Mouse (Mus musculus) heart, adult 2 months (tissue): ENCODE measurements around the gene Aldh1l2. TPM values are rescaled to one million over a fixed set of nuclear protein-coding genes. Genes with fewer than 3 reads are reported as not detected.

ENCODE experiments used
- DNase-seq, 2 experiments: peaks; one replicate each; pipeline ENCODE4 v3.0.0; 2021
- H3K27ac ChIP-seq: fragments of 200-600 bp; 2 replicates; pipeline ENCODE4 v1.8.1; 2022
- H3K27me3 ChIP-seq: fragments of 200-500 bp; 2 replicates; pipeline ENCODE4 v1.6.1; 2012; ENCODE audit warnings: mild to moderate bottlenecking, low read length, inconsistent platforms, mixed read lengths; ENCODE audit not compliant: control insufficient read depth, insufficient read depth
- H3K36me3 ChIP-seq: fragments of 200-500 bp; 2 replicates; pipeline ENCODE4 v1.6.1; 2012; ENCODE audit warnings: low read length, inconsistent platforms; ENCODE audit not compliant: control insufficient read depth, insufficient read depth
- H3K4me1 ChIP-seq: fragments of 200-500 bp; 2 replicates; pipeline ENCODE4 v1.6.1; 2011; ENCODE audit warnings: low read length; ENCODE audit not compliant: control insufficient read depth, insufficient read depth
- H3K4me3 ChIP-seq: fragments of 200-600 bp; 2 replicates; pipeline ENCODE4 v1.8.1; 2022
- H3K79me2 ChIP-seq: fragments of 200-500 bp; replicated peaks from 2 replicates; pipeline ENCODE4 v1.6.1; 2012; ENCODE audit warnings: mild to moderate bottlenecking, inconsistent platforms, low read length, moderate library complexity, mixed read lengths; ENCODE audit not compliant: control insufficient read depth, insufficient read depth
- H3K9ac ChIP-seq: fragments of 200-500 bp; 2 replicates; pipeline ENCODE4 v1.6.1; 2012; ENCODE audit warnings: low read depth, mild to moderate bottlenecking, control low read depth, inconsistent platforms, low read length, mixed read lengths
- CTCF ChIP-seq: fragments of 200-600 bp; IDR thresholded peaks from 2 replicates; pipeline ENCODE4 v1.8.1; 2022; ENCODE audit warnings: antibody characterized with exemption, mild to moderate bottlenecking, moderate library complexity
- EP300 ChIP-seq: fragments of 200-500 bp; IDR thresholded peaks from 2 replicates; pipeline ENCODE4 v1.6.1; 2011; ENCODE audit warnings: low read depth, low read length, control low read depth; ENCODE audit not compliant: insufficient read depth
- POLR2A ChIP-seq: fragments of 200-500 bp; IDR thresholded peaks from 2 replicates; pipeline ENCODE4 v1.6.1; 2011; ENCODE audit warnings: mild to moderate bottlenecking, low read depth, low read length, control low read depth; ENCODE audit not compliant: insufficient read depth
- WGBS: fragments of 180-500 bp; shearing (Covaris S2); methylation state at CpG from one replicate; pipeline ENCODE4 v1.1.7; 2018; 5-methylcytosine and 5-hydroxymethylcytosine counted together
- intact Hi-C: fragments of 180-260 bp; cut with DNase I; formaldehyde crosslinking; loops from one replicate; pipeline ENCODE4 v1.15.1; 2025
- long read RNA-seq: library from polyadenylated mRNA; stranded (forward); transcript quantifications from one replicate; pipeline ENCODE4 v2.0.0, GENCODE M21; 2021
- polyA plus RNA-seq: library from polyadenylated mRNA; depleted of rRNA; stranded (reverse); fragments of >200 nt; gene quantifications from 2 replicates; pipeline ENCODE4 v1.2.3, GENCODE M21; 2012; rRNA removed
- total RNA-seq, 2 experiments: library from RNA; stranded (reverse); gene quantifications; 2 replicates each; pipeline ENCODE4 v1.2.3; 2021

Aldh1l2 gene
- 10 to 100 TPM in 1 of 2 experiments, 1 to 10 TPM in 1; 9.9 to 12.3 TPM for total RNA-seq
- 4.2 and 11.9 TPM in 2 replicates for polyA plus RNA-seq
- long read RNA-seq, full-length matches to known transcripts = 3 of 6 reads
- long read RNA-seq, partial matches to known transcripts = 3 of 6 reads
- long read RNA-seq, other reads (novel, unspliced or antisense) = 0 of 6 reads

- WGBS = 1% methylated on average over 21 of the region's 21 CpGs
- no peaks in the 10 kb centered on the region for H3K79me2 ChIP-seq
- intact Hi-C loops = no loop called here
- TF ChIP-seq EP300 = no peak
- TF ChIP-seq POLR2A = no peak
- TF ChIP-seq CTCF = no peak
- H3K27me3 ChIP-seq = no peaks in the 10 kb centered on the region
- no peaks in the 10 kb centered on the region; the same call in none of the 2 replicates for H3K4me1 ChIP-seq
- peak within 1 kb of the TSS; percentile 38 for H3K4me3 ChIP-seq
- peak within 1 kb of the TSS; percentile 9; the same call in 1 of the 2 replicates for H3K27ac ChIP-seq
- peak; percentile 80 to 81 for DNase-seq
- H3K36me3 ChIP-seq = no peaks in the 10 kb centered on the region
- peak within 1 kb of the TSS; percentile 50 for H3K9ac ChIP-seq
These were observed at the start of gene Aldh1l2 for GRCm38 (mm10) chr10:83533910-83534283. TSS of gene Aldh1l2 (minus strand) at chr10:83534140.

GRCm38 (mm10) chr10:83565449-83566441 is 31.8 kb upstream of the Aldh1l2 start:
- Histone ChIP-seq H3K9ac (no peak overlapping the region), H3K4me3 (no peak overlapping the region), H3K79me2 (no peaks in the 10 kb centered on the region), H3K27me3 (no peaks in the 10 kb centered on the region), H3K27ac (no peak overlapping the region), H3K4me1 (no peaks in the 10 kb centered on the region), H3K36me3 (no peaks in the 10 kb centered on the region; the same call in 1 of the 2 replicates)
- WGBS = 96% methylated on average over 7 of the region's 7 CpGs
- TF ChIP-seq POLR2A = no peak
- TF ChIP-seq CTCF = peak; percentile 51
- intact Hi-C loops = loop anchor here (5.0 kb wide), 2 partner anchors 37 to 212 kb away; no protein-coding TSS in a partner anchor
- DNase-seq = no peak

GRCm38 (mm10) chr10:83563005-83563404 is 29.1 kb upstream of the Aldh1l2 start:
- H3K4me1 ChIP-seq = no peaks in the 10 kb centered on the region
- H3K27me3 ChIP-seq = no peaks in the 10 kb centered on the region
- no peaks in the 10 kb centered on the region for H3K79me2 ChIP-seq
- H3K9ac ChIP-seq = no peak overlapping the region
- TF ChIP-seq EP300 (no peak), POLR2A (no peak), CTCF (no peak)
- peaks cover 2% of the 10 kb centered on the region for H3K36me3 ChIP-seq
- DNase-seq = no peak
- H3K27ac ChIP-seq = no peak overlapping the region
- H3K4me3 ChIP-seq = no peak overlapping the region
- intact Hi-C loops = no loop called here

- Histone ChIP-seq H3K9ac (no peak overlapping the region), H3K79me2 (peaks cover 3% of the 10 kb centered on the region), H3K36me3 (peaks cover 8% of the 10 kb centered on the region; the same call in 1 of the 2 replicates), H3K27ac (no peak overlapping the region), H3K4me1 (peaks cover 1% of the 10 kb centered on the region), H3K4me3 (no peak overlapping the region), H3K27me3 (no peaks in the 10 kb centered on the region)
- no peak for DNase-seq
- no peak for TF ChIP-seq POLR2A
- no peak for TF ChIP-seq EP300
- no peak for TF ChIP-seq CTCF
- WGBS = 47% methylated on average over 3 of the region's 3 CpGs
- intact Hi-C loops = loop anchor here (2.0 to 10.0 kb wide), 2 partner anchors 61 to 103 kb away; partner anchors contain the start of gene Appl2
These were observed 11.4 kb upstream of the Aldh1l2 start for GRCm38 (mm10) chr10:83545341-83545740.

- Histone ChIP-seq H3K4me3 (peak overlapping the region; percentile 79), H3K36me3 (peaks cover 8% of the 10 kb centered on the region; the same call in 1 of the 2 replicates), H3K79me2 (peaks cover 3% of the 10 kb centered on the region), H3K9ac (peak overlapping the region; percentile 99), H3K27me3 (no peaks in the 10 kb centered on the region), H3K27ac (peak overlapping the region; percentile 93), H3K4me1 (peaks cover 1% of the 10 kb centered on the region)
- under 1% methylated on average over 37 of the region's 41 CpGs for WGBS
- DNase-seq = no peak
- TF ChIP-seq POLR2A (no peak), CTCF (peak; percentile 31; the same call in 1 of the 2 replicates), EP300 (no peak)
- intact Hi-C loops = loop anchor here (2.0 to 10.0 kb wide), 3 partner anchors 59 to 182 kb away; partner anchors contain the start of genes Appl2 and D10Wsu102e
These were observed 10.2 kb upstream of the Aldh1l2 start for GRCm38 (mm10) chr10:83544103-83544479.
